Mouse (Mus musculus) macrophage (primary cell): ENCODE measurements around the gene Cdh15. TPM values are rescaled to one million over a fixed set of nuclear protein-coding genes. Genes with fewer than 3 reads are reported as not detected.

Source experiments
- H3K27ac ChIP-seq: fragments of 350-480 bp; formaldehyde crosslinking; 2 replicates; pipeline ENCODE4 v1.9.0; 2021
- H3K36me3 ChIP-seq: fragments of 350-480 bp; formaldehyde crosslinking; 2 replicates; pipeline ENCODE4 v1.9.0; 2021; ENCODE audit errors: inconsistent target
- H3K4me3 ChIP-seq: fragments of 350-480 bp; formaldehyde crosslinking; 2 replicates; pipeline ENCODE4 v1.9.0; 2021; ENCODE audit errors: inconsistent target
- H3K79me2 ChIP-seq: fragments of 350-480 bp; formaldehyde crosslinking; 2 replicates; pipeline ENCODE4 v1.9.0; 2021; ENCODE audit errors: inconsistent target
- WGBS: methylation state at CpG from one replicate; pipeline ENCODE4 v1.1.7; 2026; ENCODE audit warnings: inconsistent platforms; ENCODE audit not compliant: missing documents; 5-methylcytosine and 5-hydroxymethylcytosine counted together
- polyA plus RNA-seq: library from polyadenylated mRNA; stranded (reverse); fragments of 250-400 nt; gene quantifications from 3 replicates; pipeline ENCODE4 v1.2.4, GENCODE M21; 2018; ENCODE audit warnings: inconsistent platforms

Cdh15 gene
- polyA plus RNA-seq, 1 experiment from 2014 or later: not detected

GRCm38 (mm10) chr8:122891440-122891839, 43.7 kb downstream of the Cdh15 start:
- WGBS: 94% methylated on average over 12 of the region's 12 CpGs
- peaks cover 7% of the 10 kb centered on the region; the same call in 1 of the 2 replicates for H3K79me2 ChIP-seq
- peaks cover 94% of the 10 kb centered on the region for H3K36me3 ChIP-seq
- H3K4me3 ChIP-seq: no peak overlapping the region
- H3K27ac ChIP-seq: no peak overlapping the region

GRCm38 (mm10) chr8:122893451-122893850, 45.7 kb downstream of the Cdh15 start:
- peaks cover 7% of the 10 kb centered on the region; the same call in 1 of the 2 replicates for H3K79me2 ChIP-seq
- H3K4me3 ChIP-seq: no peak overlapping the region
- H3K36me3 ChIP-seq: peaks cover 85% of the 10 kb centered on the region
- H3K27ac ChIP-seq: no peak overlapping the region
- WGBS: 84% methylated on average over 12 of the region's 12 CpGs

GRCm38 (mm10) chr8:122896317-122896716, 48.6 kb downstream of the Cdh15 start:
- H3K36me3 ChIP-seq: peaks cover 69% of the 10 kb centered on the region
- H3K79me2 ChIP-seq: peaks cover 29% of the 10 kb centered on the region
- 93% methylated on average over 11 of the region's 11 CpGs for WGBS
- H3K27ac ChIP-seq: no peak overlapping the region
- H3K4me3 ChIP-seq: no peak overlapping the region

DNA sequence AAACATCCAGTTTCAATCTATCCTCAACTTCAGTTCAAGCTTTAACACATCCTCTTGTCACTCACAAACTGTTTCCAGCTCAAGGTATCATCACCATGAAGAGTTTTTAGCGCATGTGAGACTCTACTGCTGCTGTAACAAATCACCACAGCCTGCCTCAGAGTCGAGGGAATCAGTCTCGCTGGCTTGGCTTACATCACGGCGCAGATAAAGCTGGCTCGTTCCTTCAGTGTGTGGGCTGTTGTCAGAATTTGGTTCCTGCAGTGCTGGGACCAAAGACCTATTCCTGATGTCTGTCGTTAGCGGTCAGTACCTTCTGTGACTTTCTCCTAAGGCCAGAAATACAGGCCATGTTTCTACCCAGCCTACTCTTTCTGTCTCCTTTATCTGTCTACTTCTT, 49.4 kb downstream of the Cdh15 start:
- WGBS: 96% methylated on average over 8 of the region's 8 CpGs
- peaks cover 38% of the 10 kb centered on the region for H3K79me2 ChIP-seq
- H3K4me3 ChIP-seq: no peak overlapping the region
- H3K27ac ChIP-seq: no peak overlapping the region
- H3K36me3 ChIP-seq: peaks cover 62% of the 10 kb centered on the region

DNA sequence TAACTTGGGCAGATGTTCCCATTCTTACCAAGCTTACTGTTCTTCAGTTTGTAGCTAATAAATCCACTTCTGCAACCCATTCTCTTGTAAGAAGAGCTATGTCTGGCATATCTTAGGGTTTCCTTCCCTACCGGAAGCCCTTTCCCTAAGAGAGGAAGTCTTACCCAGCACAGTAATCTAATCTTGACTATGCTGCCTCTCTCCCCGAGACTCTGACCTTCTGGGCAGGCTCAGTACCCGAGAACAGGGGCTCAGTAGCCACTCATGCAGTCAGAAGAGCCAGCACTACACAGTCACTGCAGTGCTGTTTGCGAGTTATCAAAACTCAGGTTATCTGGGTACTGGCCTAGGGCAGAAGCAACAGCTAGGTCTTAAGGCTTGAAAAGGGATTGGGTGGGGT, 50.3 kb downstream of the Cdh15 start:
- 62% methylated on average over 4 of the region's 4 CpGs for WGBS
- Histone ChIP-seq H3K36me3 (peaks cover 60% of the 10 kb centered on the region), H3K4me3 (no peak overlapping the region), H3K27ac (no peak overlapping the region), H3K79me2 (peaks cover 42% of the 10 kb centered on the region)

DNA sequence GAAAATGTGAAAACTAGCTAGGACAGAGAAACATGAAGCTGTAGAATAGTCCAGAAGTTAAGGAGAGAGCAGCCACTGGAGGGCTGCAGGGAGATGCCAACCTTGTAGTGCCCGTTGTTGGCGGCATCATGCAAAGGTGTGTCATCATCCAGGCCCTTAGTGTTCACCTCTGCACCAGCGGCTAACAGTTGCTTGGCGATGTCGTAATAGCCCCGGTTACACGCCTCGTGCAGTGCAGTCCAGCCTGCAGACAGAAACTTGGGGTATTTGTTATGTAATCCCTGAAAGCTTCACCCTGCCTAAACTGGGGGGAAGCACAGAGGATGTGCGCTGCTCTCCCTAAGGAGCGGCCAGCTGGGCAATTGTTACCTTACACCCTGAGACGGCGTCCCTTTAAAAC, 50.7 kb downstream of the Cdh15 start:
- WGBS: 31% methylated on average over 12 of the region's 12 CpGs
- H3K4me3 ChIP-seq: no peak overlapping the region
- peaks cover 55% of the 10 kb centered on the region for H3K36me3 ChIP-seq
- no peak overlapping the region for H3K27ac ChIP-seq
- H3K79me2 ChIP-seq: peaks cover 44% of the 10 kb centered on the region

DNA sequence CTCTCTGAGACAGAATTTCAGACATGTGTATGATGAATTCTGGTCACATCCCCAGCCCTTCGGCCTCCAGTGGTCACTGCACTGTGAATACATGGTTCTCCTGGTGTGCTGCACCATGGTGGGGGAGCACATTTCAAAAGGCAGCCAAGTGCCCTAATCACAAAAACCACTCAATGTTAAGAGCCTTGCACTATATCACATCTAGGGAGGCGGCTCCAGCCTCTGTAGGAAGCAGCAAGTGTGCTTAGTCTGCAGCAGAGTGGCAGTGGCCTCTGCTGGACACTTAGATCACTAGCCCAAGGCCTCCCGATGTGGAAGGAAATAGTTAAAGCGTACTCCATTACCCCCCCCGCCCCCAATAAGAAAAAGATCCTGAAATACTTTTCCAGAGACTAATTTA, 51.3 kb downstream of the Cdh15 start:
- WGBS: 83% methylated on average over 5 of the region's 5 CpGs
- Histone ChIP-seq H3K79me2 (peaks cover 50% of the 10 kb centered on the region), H3K36me3 (peaks cover 50% of the 10 kb centered on the region), H3K4me3 (no peak overlapping the region), H3K27ac (no peak overlapping the region)

GRCm38 (mm10) chr8:122901476-122901875, 53.7 kb downstream of the Cdh15 start:
- no peak overlapping the region for H3K27ac ChIP-seq
- H3K4me3 ChIP-seq: no peak overlapping the region
- peaks cover 74% of the 10 kb centered on the region for H3K79me2 ChIP-seq
- H3K36me3 ChIP-seq: peaks cover 26% of the 10 kb centered on the region
- 98% methylated on average over 7 of the region's 7 CpGs for WGBS

DNA sequence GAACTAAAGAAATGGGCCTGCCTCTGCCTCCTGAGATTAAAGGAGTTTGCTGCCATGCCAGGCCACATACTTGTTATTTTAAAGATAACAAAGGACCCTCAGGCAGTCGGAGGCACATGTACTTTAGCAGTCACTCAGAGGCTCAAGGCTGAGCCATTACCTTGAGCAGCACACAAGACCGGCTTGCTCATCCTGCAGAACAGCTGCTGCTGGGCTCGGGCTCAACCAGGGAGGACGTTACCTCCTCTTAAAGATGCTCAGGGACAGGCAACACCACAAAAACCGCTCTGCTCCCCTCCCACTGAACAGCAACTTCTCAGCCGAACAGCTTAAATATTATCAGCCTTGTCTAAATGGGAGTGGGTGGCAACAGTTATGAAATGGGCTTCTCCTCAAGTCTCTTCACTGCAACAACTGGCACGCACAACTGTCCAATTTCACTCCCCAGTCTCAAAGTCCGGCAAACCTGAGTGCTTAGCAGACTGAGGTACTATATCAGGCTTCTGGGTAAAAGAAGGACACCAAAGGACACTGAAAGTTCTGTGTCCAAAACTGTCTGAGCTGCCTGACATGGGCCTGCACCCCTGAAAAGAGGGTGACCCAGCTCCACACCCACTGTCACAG, 54.2 kb downstream of the Cdh15 start:
- H3K36me3 ChIP-seq: peaks cover 20% of the 10 kb centered on the region; the same call in 1 of the 2 replicates
- no peak overlapping the region for H3K4me3 ChIP-seq
- peaks cover 78% of the 10 kb centered on the region for H3K79me2 ChIP-seq
- no peak overlapping the region for H3K27ac ChIP-seq
- WGBS: 93% methylated on average over 8 of the region's 8 CpGs

GRCm38 (mm10) chr8:122902581-122902980, 54.8 kb downstream of the Cdh15 start:
- H3K36me3 ChIP-seq: peaks cover 17% of the 10 kb centered on the region; the same call in 1 of the 2 replicates
- WGBS: 93% methylated on average over 3 of the region's 3 CpGs
- no peak overlapping the region for H3K4me3 ChIP-seq
- no peak overlapping the region for H3K27ac ChIP-seq
- H3K79me2 ChIP-seq: peaks cover 83% of the 10 kb centered on the region

- no peak overlapping the region for H3K4me3 ChIP-seq
- H3K36me3 ChIP-seq: peaks cover 21% of the 10 kb centered on the region; the same call in 1 of the 2 replicates
- peaks cover 88% of the 10 kb centered on the region for H3K79me2 ChIP-seq
- H3K27ac ChIP-seq: no peak overlapping the region
- 94% methylated on average over 5 of the region's 5 CpGs for WGBS
Measured at GRCm38 (mm10) chr8:122903002-122903401, 55.2 kb downstream of the Cdh15 start.

DNA sequence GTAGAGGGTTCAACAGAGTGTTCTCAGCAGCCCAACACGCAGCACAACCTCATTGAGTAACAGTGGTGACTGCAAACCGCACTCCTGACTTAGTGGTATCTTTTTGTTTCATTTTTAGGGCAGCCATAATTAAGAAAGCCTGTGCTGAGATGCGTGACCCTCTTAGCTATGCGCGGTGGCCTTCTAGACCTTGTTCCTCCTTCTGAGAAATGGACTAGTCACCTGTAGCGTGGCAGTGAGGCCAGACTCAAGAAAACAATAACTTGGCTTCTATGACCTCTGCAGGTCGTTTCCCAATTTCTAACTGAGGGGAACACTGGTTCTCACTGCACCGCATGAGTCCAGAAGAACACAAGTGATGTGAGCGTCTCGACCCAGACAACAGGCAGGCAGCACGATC, 56.7 kb downstream of the Cdh15 start:
- peaks cover 27% of the 10 kb centered on the region; the same call in 1 of the 2 replicates for H3K36me3 ChIP-seq
- WGBS: 85% methylated on average over 10 of the region's 11 CpGs
- H3K79me2 ChIP-seq: peaks cover 98% of the 10 kb centered on the region
- no peak overlapping the region for H3K27ac ChIP-seq
- H3K4me3 ChIP-seq: no peak overlapping the region

DNA sequence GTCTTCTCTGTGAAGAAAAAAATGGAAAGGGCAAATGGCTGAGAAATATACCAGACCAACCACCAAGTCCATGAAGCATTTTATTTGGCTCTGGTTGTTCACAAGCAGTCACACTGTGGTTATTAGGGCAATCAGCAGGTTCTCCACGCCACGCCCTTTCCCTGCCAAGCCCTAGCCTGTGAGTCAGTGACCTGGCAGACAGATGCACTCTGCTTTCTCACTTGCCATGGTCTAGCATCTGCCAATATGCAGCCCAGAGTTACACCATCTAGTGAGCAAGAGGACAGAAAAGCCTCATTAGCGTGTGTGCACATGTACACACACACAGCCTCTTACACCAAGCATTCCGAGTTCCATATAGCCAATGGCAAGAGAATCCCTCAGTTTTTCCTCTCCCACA, 57.6 kb downstream of the Cdh15 start:
- H3K27ac ChIP-seq: no peak overlapping the region
- H3K36me3 ChIP-seq: peaks cover 19% of the 10 kb centered on the region; the same call in 1 of the 2 replicates
- no peak overlapping the region for H3K4me3 ChIP-seq
- peaks cover 98% of the 10 kb centered on the region for H3K79me2 ChIP-seq
- WGBS: 100% methylated on average over 2 of the region's 4 CpGs

GRCm38 (mm10) chr8:122906463-122907021, 58.8 kb downstream of the Cdh15 start:
- Histone ChIP-seq H3K79me2 (peaks cover 98% of the 10 kb centered on the region), H3K36me3 (0 out of 2 replicates have a peak, but pooled peaks cover 18% of the 10 kb centered on the region), H3K4me3 (no peak overlapping the region), H3K27ac (peak overlapping the region; percentile 56)
- 5% methylated on average over 6 of the region's 6 CpGs for WGBS

GRCm38 (mm10) chr8:122912150-122912549, 64.4 kb downstream of the Cdh15 start:
- Histone ChIP-seq H3K36me3 (0 out of 2 replicates have a peak, but pooled peaks cover 13% of the 10 kb centered on the region), H3K79me2 (peaks cover 100% of the 10 kb centered on the region), H3K27ac (peak overlapping the region; percentile 42), H3K4me3 (no peak overlapping the region)
- 26% methylated on average over 3 of the region's 3 CpGs for WGBS
